Mouse (Mus musculus) MEL (cell line): ENCODE measurements at regions not wholly inside any gene's neighbourhood (a gene's known extent, or its start where the extent isn't known, plus 50 kb on each side); places are given as distances from the start of the nearest gene placed in this dataset.

Source experiments
- CTCF ChIP-seq, 3 experiments: IDR thresholded peaks in 2 of 3; conservative IDR thresholded peaks in 1 of 3; 2 replicates each; pipeline ENCODE4 v1.5.1; 2011 to 2012; ENCODE audit warnings: low read length in 3 of 3, low read depth in 2 of 3, mild to moderate bottlenecking in 2 of 3, improper control_type of control experiment in 1 of 3, inconsistent platforms in 1 of 3, mixed read lengths in 1 of 3, moderate library complexity in 1 of 3; ENCODE audit not compliant: control insufficient read depth in 1 of 3, insufficient read depth in 1 of 3, poor library complexity in 1 of 3, severe bottlenecking in 1 of 3
- GABPA ChIP-seq: IDR thresholded peaks from 2 replicates; pipeline ENCODE4 v1.6.1; 2012; ENCODE audit warnings: low read depth, mild to moderate bottlenecking, inconsistent platforms, low read length, improper control_type of control experiment, moderate library complexity
- RCOR1 ChIP-seq: IDR thresholded peaks from 2 replicates; pipeline ENCODE4 v1.6.1; 2012; ENCODE audit warnings: low read depth, mild to moderate bottlenecking, inconsistent platforms, low read length, improper control_type of control experiment
- SMC3 ChIP-seq: IDR thresholded peaks from 2 replicates; pipeline ENCODE4 v1.6.1; 2011; ENCODE audit warnings: low read depth, low read length, improper control_type of control experiment

DNA sequence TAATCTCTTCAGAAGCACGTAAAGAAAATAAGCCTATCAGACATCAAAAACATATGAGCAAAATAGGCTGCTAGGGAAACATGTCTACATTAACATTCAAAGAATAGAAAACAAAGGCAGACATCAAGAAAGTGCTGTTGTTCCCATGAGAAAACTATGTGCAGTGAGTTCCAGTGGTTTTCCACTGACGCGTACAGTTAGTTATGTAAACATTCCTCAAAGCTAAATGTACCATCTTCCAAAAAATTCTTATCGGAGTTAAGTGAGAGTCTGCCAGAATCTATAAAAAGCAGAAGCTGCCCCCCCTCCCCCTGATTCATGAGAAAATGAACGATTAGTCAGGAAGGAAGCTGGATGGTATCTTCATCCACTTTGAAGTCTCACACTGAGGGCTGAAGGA is 155.3 kb downstream of the Rassf9 start:
- TF ChIP-seq CTCF (IDR thresholded peaks at IDR 0.05 in 2 of 3, conservative IDR thresholded peaks at IDR 0.05 in 1 of 3; ENCODE audit: control insufficient read depth in 1 of 3, insufficient read depth in 1 of 3, low read depth in 2 of 3, low read length in 3 of 3, poor library complexity in 1 of 3, severe bottlenecking in 1 of 3) (no peak), SMC3 (no peak), GABPA (no peak), RCOR1 (no peak)
